Mouse (Mus musculus) megakaryocyte, embryonic 14.5 days (primary cell): ENCODE results near the gene Arl13b. TPM values are rescaled to one million over a fixed set of nuclear protein-coding genes. Genes with fewer than 3 reads are reported as not detected.

Source experiments
- H3K27me3 ChIP-seq: replicated peaks from 2 replicates; pipeline ENCODE3; 2012; ENCODE audit warnings: inconsistent platforms
- H3K36me3 ChIP-seq: replicated peaks from 2 replicates; pipeline ENCODE3; 2012; ENCODE audit warnings: low read length, inconsistent platforms, mixed read lengths
- H3K4me1 ChIP-seq: 2 replicates; pipeline ENCODE4 v1.6.1; 2012; ENCODE audit warnings: inconsistent platforms
- H3K4me3 ChIP-seq: replicated peaks from 2 replicates; pipeline ENCODE3; 2012; ENCODE audit warnings: moderate library complexity, mild to moderate bottlenecking, inconsistent platforms
- H3K9me3 ChIP-seq: 2 replicates; pipeline ENCODE4 v1.6.1; 2012; ENCODE audit warnings: inconsistent platforms
- FLI1 ChIP-seq: IDR thresholded peaks from 2 replicates; pipeline ENCODE4 v1.6.1; 2012; ENCODE audit warnings: low read length, inconsistent platforms, mixed read lengths
- GATA1 ChIP-seq: IDR thresholded peaks from 3 replicates; pipeline ENCODE4 v1.6.1; 2012; ENCODE audit warnings: mixed read lengths, low read length, inconsistent platforms, borderline replicate concordance
- polyA plus RNA-seq: library from polyadenylated mRNA; stranded (reverse); fragments of >175 nt; gene quantifications from 2 replicates; pipeline ENCODE4 v1.2.3, GENCODE M21; 2012; ENCODE audit warnings: low replicate concordance; ENCODE audit not compliant: insufficient read depth

Arl13b gene
- polyA plus RNA-seq, 1 experiment: 1.00 TPM

DNA sequence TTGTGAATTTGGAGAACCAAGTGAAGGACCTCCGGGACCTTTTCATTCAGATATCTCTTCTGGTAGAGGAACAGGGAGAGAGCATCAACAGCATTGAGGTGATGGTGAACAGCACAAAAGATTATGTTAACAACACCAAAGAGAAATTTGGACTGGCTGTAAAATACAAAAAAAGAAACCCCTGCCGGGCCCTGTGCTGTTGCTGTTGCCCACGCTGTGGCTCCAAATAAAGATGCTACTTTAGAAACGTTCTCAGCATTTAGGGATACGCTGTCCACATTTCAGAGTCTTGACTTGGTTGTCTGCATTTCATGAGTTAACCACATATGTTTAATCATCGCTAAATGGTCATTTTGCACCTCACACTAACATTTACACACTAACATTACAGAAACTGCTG is 24.4 kb downstream of the Arl13b start:
- no peaks in the 10 kb centered on the region for H3K9me3 ChIP-seq
- H3K4me1 ChIP-seq: peaks cover 6% of the 10 kb centered on the region; the same call in 1 of the 2 replicates
- peaks cover 10% of the 10 kb centered on the region for H3K36me3 ChIP-seq
- TF ChIP-seq GATA1: no peak
- TF ChIP-seq FLI1: no peak
- no peak overlapping the region for H3K4me3 ChIP-seq
- no peaks in the 10 kb centered on the region for H3K27me3 ChIP-seq

DNA sequence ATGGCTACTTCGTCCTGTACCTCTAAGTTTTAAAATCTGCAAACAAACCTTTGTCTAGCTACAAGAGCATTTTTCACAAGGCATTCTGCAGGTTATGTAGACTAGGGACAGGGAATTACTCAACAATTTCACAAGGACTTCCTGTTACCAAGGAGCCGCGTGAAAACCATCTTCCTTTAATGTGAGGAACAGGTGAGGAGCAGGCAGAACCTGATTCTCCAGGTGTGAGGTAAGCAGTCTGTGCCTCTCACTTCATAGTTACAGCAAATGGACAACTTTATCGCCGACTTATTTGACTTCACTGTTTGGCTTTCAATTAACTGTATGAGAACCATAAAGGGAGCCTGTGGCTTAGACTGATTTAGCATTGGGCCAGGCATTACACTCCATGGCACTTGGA is 32.3 kb downstream of the Arl13b start, which contains the start of gene Stx19:
Stx19 (plus strand) TSS at position 186 of the 400 bp plus-strand sequence.
- peaks cover 3% of the 10 kb centered on the region; the same call in 1 of the 2 replicates for H3K4me1 ChIP-seq
- TF ChIP-seq GATA1 (no peak), FLI1 (no peak)
- H3K9me3 ChIP-seq: no peaks in the 10 kb centered on the region
- H3K4me3 ChIP-seq: no peak within 1 kb of the TSS
- no peaks in the 10 kb centered on the region for H3K27me3 ChIP-seq
- H3K36me3 ChIP-seq: peaks cover 11% of the 10 kb centered on the region

- TF ChIP-seq FLI1 (no peak), GATA1 (no peak)
- H3K4me3 ChIP-seq: no peak overlapping the region
- H3K36me3 ChIP-seq: peaks cover 11% of the 10 kb centered on the region
- no peaks in the 10 kb centered on the region for H3K9me3 ChIP-seq
- H3K27me3 ChIP-seq: no peaks in the 10 kb centered on the region
- peaks cover 3% of the 10 kb centered on the region; the same call in 1 of the 2 replicates for H3K4me1 ChIP-seq
These were observed 33.0 kb downstream of the Arl13b start for GRCm38 (mm10) chr16:62813790-62814189.

- Histone ChIP-seq H3K27me3 (no peaks in the 10 kb centered on the region), H3K36me3 (peaks cover 18% of the 10 kb centered on the region), H3K4me3 (no peak overlapping the region), H3K4me1 (peaks cover 18% of the 10 kb centered on the region), H3K9me3 (no peaks in the 10 kb centered on the region)
- TF ChIP-seq FLI1 (no peak), GATA1 (no peak)
These were observed 36.0 kb downstream of the Arl13b start for GRCm38 (mm10) chr16:62810855-62811254.

DNA sequence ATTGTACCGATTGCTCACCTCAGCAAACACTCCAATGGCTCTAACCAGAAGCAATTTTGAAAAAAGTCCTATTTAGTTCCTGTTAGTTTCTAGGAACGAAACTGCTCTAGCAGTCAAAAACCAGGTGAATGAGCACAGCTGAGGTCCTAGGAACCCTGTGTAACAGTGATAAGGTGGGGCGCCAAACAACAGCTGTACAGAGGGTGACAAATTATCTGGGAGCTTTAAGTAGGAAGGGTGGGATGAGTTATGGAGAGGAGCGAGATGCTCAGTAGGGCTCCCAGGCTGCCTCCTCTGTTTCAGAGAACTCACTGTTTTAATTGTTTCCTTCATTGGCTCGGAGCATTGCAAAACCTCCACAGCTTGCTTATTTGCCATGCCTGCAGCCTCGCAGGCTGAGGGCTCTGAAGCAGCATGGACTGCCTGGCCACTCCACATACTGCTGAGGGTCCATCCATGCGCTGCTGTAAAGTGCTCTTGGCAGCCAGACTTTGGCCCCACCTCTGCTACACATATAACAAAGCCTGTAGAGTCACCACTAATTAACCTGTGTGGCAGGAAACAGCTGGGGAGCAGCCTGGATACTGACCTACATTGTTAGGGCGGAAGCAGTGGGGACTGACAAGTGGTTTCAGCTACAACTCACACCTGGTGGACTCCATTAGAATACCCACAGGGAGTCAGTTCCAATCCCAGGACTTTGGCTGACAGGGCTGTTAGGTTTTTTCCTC is 39.4 kb downstream of the Arl13b start:
- Histone ChIP-seq H3K9me3 (no peaks in the 10 kb centered on the region), H3K4me1 (peaks cover 18% of the 10 kb centered on the region), H3K36me3 (peaks cover 44% of the 10 kb centered on the region), H3K27me3 (no peaks in the 10 kb centered on the region), H3K4me3 (peak overlapping the region; percentile 29)
- TF ChIP-seq FLI1 (no peak), GATA1 (no peak)

DNA sequence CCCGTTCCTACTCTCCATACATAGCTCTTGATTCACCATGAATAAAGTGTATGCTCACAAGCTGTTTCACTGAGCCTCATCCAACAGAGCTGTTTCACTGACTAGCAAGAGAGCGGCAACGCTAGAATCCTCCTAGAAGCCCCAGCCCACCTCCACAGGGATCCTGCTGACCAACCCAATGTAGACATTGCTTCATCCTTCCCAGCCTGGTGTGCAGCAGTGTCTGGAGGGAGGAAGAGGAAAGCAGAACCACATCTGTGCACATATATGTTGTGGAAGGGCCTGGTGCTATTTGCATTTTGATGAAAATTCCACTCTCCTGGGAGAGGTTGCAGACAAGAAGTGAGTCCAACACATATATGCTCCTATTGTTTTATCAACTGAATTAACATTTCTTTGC is 42.2 kb downstream of the Arl13b start:
- Histone ChIP-seq H3K4me1 (peaks cover 20% of the 10 kb centered on the region), H3K4me3 (no peak overlapping the region), H3K27me3 (no peaks in the 10 kb centered on the region), H3K36me3 (peaks cover 54% of the 10 kb centered on the region), H3K9me3 (no peaks in the 10 kb centered on the region)
- TF ChIP-seq FLI1: no peak
- no peak for TF ChIP-seq GATA1

DNA sequence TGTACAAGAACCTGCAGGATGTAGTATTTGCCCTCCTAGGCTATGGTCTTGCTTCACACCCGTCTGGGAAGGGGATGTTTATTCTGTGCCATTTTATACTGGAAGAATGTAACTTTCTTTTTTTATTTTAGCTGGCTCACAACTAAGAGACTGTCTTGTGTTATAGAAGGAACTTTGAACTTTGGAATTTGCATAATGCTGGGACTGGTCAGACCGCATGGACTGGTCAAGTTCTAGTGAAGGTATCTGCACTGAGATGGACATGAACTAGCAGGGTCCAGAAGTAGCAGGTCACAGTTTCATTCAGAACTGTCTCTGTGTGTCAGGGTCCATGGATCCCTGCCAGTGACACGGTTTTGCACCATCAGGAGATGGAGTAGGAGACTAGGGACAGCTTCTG is 47.0 kb downstream of the Arl13b start:
- Histone ChIP-seq H3K4me1 (peaks cover 16% of the 10 kb centered on the region), H3K9me3 (no peaks in the 10 kb centered on the region), H3K36me3 (peaks cover 57% of the 10 kb centered on the region), H3K27me3 (no peaks in the 10 kb centered on the region), H3K4me3 (no peak overlapping the region)
- no peak for TF ChIP-seq GATA1
- no peak for TF ChIP-seq FLI1

DNA sequence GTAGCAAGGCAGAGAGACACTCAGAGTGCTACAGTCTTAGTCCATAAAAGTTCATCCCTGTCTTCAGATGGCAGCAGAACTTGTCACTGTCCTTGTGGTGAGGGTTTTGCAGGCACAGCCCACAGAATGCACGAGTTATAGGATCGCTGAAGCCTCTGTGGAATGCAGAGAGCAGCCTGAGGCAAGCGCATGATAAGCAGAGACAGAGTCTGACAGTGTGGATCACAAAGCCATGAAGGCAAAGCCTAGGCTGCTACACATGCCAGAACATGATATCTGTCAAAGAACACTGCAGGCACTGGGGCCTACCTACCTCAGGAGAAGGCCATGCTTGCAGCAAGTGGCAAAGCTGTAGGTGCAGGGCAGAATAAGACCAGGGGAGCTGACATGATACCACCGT is 47.4 kb downstream of the Arl13b start:
- peak overlapping the region; percentile 35 for H3K4me3 ChIP-seq
- peaks cover 16% of the 10 kb centered on the region for H3K4me1 ChIP-seq
- H3K36me3 ChIP-seq: peaks cover 53% of the 10 kb centered on the region
- H3K27me3 ChIP-seq: no peaks in the 10 kb centered on the region
- H3K9me3 ChIP-seq: no peaks in the 10 kb centered on the region
- TF ChIP-seq FLI1 (no peak), GATA1 (no peak)

DNA sequence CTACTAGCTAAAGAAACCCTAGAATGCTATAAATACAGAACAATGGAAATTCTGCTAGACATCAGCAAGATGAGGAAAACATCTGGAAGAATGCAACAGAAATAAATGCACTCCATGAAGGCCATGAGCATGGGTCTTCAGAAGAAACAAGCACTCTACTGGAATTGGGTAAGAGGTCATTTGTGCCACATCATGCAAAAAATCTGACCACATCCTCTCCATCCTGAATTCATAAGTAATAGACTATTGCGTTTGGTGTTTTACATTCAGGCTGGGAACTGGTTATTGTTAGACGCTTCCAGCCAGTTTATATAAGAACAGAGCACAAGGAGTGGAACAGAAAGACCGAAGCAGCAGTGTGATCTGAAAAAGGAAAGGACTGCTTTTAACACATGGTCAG is 48.0 kb downstream of the Arl13b start:
- H3K27me3 ChIP-seq: no peaks in the 10 kb centered on the region
- peaks cover 48% of the 10 kb centered on the region for H3K36me3 ChIP-seq
- H3K4me3 ChIP-seq: no peak overlapping the region
- H3K9me3 ChIP-seq: no peaks in the 10 kb centered on the region
- TF ChIP-seq FLI1 (no peak), GATA1 (no peak)
- peaks cover 16% of the 10 kb centered on the region for H3K4me1 ChIP-seq

DNA sequence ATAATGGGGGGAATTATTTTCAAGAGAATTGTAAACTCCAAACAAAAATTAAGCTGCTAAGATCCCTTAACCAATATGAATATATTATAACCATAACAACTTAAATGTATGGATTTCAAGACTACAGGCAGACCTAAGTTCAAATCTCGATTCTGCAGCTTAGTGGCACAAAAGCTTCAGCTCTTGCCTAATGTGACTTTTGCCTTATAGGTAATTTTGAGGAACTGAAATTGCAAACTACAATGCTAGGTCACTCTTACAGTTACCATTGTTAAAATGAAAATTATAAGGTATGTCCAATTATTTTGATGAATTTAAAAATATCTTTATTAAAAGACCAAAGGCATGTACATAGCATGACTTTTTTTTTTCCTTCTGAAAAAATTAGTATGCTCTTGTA is 50.2 kb downstream of the Arl13b start:
- peaks cover 5% of the 10 kb centered on the region for H3K9me3 ChIP-seq
- TF ChIP-seq GATA1 (no peak), FLI1 (no peak)
- H3K4me1 ChIP-seq: peaks cover 16% of the 10 kb centered on the region
- no peaks in the 10 kb centered on the region for H3K27me3 ChIP-seq
- peaks cover 33% of the 10 kb centered on the region for H3K36me3 ChIP-seq
- no peak overlapping the region for H3K4me3 ChIP-seq

GRCm38 (mm10) chr16:62786621-62787331 is 60.1 kb downstream of the Arl13b start, which contains the start of gene Nsun3:
Gene Nsun3 (minus strand): TSS chr16:62786818.
- peaks cover 22% of the 10 kb centered on the region for H3K36me3 ChIP-seq
- H3K27me3 ChIP-seq: no peaks in the 10 kb centered on the region
- no peaks in the 10 kb centered on the region for H3K9me3 ChIP-seq
- TF ChIP-seq FLI1 (peak; percentile 80), GATA1 (no peak)
- H3K4me1 ChIP-seq: peaks cover 32% of the 10 kb centered on the region
- peak within 1 kb of the TSS; percentile 99 for H3K4me3 ChIP-seq
